Mouse (Mus musculus): ENCODE data around the gene Alkbh6. TPM values are rescaled to one million over a fixed set of nuclear protein-coding genes. Genes with fewer than 3 reads are reported as not detected.
A peak's percentile ranks its signal among the peaks of the same experiment; 100 is the strongest.

Alkbh6 gene
- total RNA-seq (2014; fragmentation: Nextera tagmentation) (12.7 and 35.5 TPM in 2 replicates), total RNA-seq (2017) (26.5 and 28.8 TPM in 2 replicates)

DNA sequence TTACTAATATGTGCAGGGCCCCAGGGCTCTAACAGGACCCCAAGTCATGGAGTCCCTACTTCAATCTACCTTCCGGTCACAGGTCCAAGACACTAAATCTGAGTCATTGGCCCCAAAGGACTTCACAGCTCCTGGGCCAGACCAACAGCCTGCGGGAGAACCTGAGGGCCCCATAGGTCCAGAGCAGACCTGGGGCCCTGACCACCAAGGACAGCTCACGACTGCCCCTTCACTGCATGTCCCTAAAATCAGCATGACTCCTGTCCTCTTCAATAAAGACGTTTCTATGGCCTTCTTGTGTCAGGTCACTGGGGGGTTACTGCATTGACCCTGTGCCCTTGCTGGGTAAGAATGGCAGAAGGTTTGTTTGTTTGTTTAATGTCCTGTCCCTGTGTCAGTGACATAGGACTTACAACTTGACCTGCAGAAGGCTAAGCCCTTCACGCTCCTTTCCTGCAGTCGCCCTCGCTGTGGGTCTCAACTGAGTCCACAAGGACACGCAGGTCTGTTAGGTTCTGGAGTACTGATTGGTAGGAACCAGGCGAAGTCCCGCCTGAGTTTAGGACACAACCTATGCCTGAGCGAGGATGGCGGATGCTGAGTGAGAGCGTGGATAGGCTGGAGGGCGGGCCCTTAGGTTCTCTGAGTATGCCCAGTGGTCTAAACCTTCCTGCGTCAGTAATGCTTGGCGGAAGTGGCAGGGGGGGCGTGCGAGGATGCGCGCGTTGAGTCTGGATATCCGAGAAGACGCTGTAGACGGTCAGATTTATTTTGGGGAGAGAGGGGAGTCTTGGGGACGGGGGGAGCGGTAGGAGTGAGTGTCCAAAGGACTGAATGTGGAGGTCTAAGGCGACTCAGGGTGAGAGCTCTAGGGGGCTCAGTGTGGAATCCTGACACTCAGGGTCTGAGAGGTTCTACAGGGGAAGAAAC lies at the start of gene Alkbh6:
Gene Alkbh6 (plus strand): TSS at position 642 of the 930 bp plus-strand sequence.
- peak; percentile 99 for ATAC-seq (replicated peaks; ENCODE audit: low FRiP score, low TSS enrichment, poor library complexity, severe bottlenecking)

DNA sequence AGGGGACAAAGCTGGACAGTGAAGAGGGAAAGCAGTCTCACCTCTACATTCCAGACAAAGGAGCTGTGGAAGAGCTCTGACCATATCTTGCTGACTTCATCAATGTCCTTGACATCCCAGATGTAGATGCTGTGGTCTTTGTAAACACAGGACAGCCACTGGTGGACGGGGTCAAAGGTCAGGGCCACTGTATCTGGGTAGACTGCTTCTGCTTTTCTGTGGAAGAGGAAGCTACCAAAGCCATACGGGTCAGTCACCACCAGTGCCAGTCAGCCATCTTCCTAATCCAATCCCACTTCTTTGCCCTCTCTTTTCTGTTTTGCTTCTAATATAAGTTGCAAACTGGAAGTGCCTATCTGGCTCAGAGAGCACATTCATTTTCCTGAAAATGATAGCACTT lies 43.5 kb upstream of the Alkbh6 start:
- ATAC-seq (replicated peaks; ENCODE audit: low FRiP score, low TSS enrichment, poor library complexity, severe bottlenecking) = no peak

DNA sequence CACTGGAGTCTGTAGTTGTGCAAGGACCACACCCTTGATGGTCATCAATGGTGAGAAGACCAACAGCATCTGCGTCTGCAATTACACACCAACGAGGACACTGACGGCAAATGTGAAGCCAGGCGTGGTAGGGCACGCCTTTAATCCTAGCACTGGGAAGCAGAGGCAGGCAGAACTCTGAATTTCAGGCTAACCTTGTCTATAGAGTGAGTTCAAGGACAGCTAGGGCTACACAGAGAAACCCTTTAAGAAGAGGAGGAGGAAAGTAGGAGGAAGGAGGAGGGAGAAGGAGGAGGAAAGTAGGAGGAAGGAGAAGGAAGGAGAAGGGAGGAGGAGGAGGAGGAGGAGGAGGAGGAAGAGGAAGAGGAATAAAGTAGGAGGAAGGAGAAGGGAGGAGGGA lies 43.0 kb upstream of the Alkbh6 start:
- ATAC-seq (replicated peaks; ENCODE audit: low FRiP score, low TSS enrichment, poor library complexity, severe bottlenecking) = no peak

DNA sequence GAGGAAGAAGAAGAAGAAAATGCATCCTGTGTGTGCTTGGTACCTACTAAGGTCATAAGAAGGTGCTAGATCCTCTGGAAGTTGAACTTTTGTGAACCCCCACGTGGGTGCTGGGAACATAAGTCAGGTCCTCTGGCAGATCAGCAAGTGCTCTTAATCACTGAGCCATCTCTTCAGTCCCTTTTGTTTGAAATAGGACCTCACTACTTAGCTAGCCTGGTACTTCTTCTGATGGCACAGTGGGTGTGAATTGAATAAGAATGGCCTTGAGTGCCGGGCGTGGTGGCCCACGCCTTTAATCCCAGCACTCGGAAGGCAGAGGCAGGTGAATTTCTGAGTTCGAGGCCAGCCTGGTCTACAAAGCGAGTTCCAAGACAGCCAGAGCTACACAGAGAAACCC lies 42.6 kb upstream of the Alkbh6 start:
- no peak for ATAC-seq (replicated peaks; ENCODE audit: low FRiP score, low TSS enrichment, poor library complexity, severe bottlenecking)

DNA sequence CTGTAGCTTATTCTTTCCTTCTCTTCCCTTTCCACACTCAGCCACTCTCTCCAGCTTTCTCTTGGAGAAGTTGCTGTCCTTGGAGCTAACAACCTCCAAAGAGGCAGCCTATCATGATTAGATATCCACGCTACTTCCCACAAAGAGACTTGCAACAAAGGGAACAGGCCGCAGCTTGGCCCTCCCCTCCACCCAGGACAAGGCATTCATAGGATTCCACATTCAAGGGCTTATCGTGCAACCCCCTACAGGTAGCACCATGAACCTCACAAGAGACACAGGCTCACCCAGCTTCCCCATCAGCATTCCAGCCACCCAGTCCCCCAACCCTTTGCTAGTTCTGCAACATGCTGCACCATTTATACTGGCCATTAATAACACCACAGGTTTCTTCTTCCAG lies 41.7 kb upstream of the Alkbh6 start:
- ATAC-seq (replicated peaks; ENCODE audit: low FRiP score, low TSS enrichment, poor library complexity, severe bottlenecking) = no peak

DNA sequence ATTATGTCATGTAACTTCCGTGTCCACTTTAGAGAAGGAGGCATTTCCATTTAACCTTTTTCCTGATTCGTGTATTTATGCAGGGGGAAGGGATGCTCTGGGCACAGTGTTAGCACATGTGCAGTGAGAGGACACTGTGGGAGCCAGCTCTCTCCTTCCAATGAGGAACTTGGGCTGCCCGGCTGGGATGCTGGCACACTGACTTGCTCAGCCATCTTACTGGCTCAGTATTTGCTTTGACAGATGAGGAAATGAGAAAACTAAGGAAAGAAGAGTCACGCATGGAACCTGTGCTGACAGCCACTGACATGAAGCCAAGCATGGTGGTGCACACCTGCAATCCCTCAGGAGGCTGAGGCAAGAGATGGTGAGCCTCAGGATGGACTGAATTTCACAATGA lies 38.9 kb upstream of the Alkbh6 start:
- no peak for ATAC-seq (replicated peaks; ENCODE audit: low FRiP score, low TSS enrichment, poor library complexity, severe bottlenecking)

DNA sequence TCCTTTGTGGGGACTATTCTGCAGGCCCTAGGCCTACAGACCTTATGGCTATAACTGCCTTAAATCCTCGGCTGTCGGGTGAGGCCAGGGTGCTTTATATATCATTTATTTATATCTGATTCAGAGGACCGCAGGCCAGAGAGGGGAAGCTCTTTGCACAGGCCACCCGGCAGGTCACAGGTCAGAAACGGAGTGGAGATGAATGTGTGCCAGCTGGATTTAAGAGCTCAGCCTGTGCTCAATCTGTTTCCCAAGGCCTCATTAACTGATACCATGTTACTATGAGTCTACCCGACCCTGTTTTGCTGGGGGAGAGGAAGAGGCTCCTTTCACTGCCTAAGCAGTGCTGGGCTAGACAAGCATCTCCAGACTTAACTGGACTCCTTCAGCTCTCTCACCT lies 34.1 kb upstream of the Alkbh6 start:
- ATAC-seq (replicated peaks; ENCODE audit: low FRiP score, low TSS enrichment, poor library complexity, severe bottlenecking) = no peak

DNA sequence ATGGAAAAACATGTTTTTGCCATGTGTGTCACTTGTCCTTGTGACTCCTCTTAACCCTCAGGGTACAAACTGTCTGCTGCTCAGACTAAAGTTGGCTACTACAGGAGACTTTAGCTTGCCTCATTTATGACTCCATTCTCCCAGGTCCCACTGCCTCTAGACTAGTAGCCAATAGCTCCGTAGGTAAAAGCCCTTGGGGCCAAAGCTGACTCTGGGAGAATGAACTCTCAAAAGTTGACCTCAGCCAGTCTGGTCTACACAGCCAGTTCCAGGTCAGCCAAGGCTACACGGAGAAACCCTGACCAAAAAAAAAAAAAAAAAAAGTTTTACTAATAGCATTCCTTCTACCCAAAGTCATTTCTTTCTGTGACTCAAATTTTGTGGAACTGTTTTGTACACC lies 29.6 kb upstream of the Alkbh6 start:
- no peak for ATAC-seq (replicated peaks; ENCODE audit: low FRiP score, low TSS enrichment, poor library complexity, severe bottlenecking)

DNA sequence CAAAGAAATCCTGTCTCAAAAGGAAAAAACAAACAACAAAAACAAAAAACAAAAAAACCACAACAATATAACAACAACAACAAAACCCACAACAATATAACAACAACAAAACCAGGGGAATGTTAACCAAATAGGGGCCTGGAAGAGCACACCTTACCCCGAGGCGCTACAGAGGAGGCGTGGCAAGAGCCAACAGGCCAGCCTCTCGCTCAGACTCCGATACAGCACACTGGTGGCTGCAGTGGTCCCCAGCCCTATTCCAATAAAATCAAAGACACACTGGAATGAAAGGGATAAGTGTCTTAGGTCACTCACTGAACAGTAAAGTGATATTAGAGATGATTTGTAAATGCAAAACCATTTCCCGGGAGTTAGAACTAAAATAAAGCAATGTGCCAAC lies 29.0 kb upstream of the Alkbh6 start:
- ATAC-seq (replicated peaks; ENCODE audit: low FRiP score, low TSS enrichment, poor library complexity, severe bottlenecking) = peak; percentile 56

DNA sequence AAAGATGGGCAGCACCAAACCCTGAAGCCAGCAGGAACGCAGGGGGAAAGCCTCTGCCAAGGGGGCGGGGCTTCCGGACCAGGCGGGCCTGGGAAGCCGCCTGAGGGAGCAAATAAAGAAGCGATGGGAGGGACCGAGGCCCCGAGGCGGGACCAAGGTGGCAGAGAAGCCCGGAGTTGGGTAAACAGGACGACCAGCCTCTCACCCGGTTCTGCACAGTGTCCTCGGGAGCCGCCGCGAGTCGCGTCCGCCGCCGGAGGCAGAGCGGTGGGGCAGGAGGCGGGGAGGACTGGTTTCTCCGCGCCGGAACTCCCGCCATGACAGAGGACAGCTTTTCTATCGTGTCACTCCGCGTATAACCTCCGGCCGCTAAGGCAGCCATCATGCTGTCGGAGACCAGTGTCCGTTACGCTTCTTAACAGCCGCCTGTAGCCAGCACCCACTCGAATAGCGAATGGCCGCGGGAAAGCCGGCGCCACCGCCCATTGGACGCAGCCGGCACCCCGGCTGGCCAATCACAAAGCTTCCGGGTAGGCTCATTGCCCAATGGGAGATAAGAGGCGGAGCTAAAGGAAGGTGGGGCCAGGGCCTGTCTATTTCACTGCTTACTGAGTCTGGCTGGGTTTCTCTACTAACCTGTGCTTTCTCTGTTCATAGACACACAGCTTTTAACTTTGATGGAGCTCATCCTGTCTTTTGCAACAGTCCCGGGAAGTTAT lies 28.4 kb upstream of the Alkbh6 start, which contains the start of the genes Thap8 and Wdr62:
Gene Thap8 (plus strand): TSS at position 144 of the 719 bp plus-strand sequence.
Gene Wdr62 (minus strand): TSS at position 469 of the 719 bp plus-strand sequence.
- peak; percentile 93 for ATAC-seq (replicated peaks; ENCODE audit: low FRiP score, low TSS enrichment, poor library complexity, severe bottlenecking)

DNA sequence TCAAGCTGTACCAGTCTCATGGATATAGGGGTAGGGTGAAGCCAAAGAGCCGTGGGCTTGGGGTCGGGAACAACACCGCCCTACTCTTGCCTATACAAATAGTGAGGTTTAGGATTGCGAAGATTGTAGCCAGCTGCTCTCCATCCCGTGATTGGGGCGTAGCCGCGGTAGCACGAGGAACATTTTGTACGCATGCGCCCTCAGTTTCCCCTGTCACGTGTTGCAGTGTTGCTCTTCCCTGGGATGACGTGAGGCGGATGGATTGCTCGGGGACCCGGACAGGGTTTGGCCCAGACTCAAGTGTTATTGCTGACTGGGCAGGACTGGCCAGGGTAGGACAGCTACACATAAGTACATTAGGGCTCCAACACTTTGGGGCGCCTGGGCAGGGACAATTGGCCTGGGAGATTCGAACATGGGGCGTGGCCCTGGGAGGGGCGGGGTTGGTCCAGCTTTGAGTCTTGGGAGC lies 27.8 kb upstream of the Alkbh6 start:
- ATAC-seq (replicated peaks; ENCODE audit: low FRiP score, low TSS enrichment, poor library complexity, severe bottlenecking) = peak; percentile 53

DNA sequence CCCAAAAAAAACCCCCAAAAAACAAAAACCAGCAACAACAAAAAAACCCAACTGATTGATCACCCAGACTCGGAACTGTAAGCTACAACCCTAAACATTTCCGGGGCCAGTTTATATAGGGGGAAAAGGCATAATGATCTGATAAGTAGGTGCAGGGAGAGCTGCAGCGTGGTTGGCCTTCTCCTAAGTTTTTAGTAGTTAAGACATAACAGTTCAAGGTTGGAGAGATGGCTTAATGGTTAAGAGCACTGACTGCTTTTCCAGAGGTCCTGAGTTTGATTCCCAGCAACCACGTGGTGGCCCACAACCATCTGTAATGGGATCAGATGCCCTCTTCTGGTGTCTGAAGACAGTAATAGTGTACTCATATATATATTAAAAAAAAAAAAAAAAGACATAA lies 27.0 kb upstream of the Alkbh6 start:
- ATAC-seq (replicated peaks; ENCODE audit: low FRiP score, low TSS enrichment, poor library complexity, severe bottlenecking) = no peak

DNA sequence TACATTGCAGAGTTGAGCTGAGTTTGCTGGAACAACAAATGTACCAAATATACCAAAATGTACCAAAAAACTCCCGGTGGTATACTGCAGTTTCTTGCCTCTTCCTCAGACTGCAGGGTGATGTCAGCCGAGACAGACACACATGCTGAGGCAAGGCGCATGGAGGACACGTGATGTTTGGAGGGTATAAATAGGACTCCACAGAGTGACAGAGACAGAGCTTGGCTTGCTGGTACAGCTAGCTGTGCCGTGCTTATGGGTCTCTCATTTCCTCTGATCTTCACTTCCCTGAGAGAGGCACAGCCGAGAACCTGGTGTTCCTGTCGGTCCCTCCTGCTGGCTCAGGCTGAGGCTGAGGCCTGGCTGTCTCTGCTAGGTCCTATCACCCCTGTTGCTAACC lies 25.8 kb upstream of the Alkbh6 start:
- ATAC-seq (replicated peaks; ENCODE audit: low FRiP score, low TSS enrichment, poor library complexity, severe bottlenecking) = no peak

DNA sequence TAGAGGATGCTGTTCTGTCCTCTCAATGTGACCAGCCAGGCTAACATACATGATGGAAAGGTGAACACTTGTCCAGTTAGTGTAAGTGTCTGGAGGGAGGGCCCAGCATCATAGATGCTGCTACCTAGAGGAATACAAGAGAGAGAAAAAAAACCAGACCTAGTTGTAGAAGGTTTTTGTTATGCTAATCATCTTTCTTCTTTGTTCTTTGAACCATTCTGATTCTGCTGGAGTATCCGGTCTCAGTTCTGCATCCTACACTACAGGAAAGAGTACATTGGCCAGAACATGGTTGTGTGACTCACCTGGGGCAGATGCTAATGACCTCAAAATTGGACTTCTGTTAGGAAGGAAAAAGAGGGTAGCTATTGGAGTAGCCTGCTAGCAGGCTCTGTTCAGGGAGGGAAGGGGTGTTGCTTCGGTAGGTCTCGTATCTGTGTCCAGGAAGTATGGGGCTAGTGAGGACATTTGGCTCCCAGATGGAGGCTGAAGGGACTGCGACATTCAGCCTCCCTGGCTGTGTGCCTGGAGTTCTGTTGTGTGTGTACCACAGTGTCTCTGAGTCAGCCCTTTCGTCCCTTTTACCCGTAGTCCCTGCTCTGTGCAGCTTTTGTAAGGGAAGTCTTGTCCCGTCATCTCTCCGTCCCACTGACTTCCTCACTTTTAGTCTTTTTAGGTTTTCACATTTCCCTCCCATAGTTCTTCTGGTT lies 21.7 kb upstream of the Alkbh6 start:
- ATAC-seq (replicated peaks; ENCODE audit: low FRiP score, low TSS enrichment, poor library complexity, severe bottlenecking) = no peak

DNA sequence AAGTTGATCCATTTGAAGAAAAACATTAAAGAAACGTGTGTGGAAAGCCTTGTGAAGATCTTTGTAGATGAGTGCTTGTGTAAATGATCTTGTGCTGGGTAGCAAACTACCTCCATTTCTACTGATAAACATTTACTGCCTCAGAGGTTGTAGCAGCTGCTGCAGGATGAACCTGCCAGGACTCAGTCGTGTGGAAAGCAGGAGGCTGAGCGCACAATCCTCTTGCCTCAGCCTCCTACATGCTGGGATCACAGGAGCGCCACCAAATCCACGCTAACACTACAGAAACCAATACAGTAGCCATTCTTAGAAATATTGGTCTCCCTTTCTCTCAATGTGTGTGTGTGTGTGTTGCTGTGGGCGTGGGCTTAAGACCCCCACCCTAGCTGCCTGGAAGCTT lies 20.5 kb upstream of the Alkbh6 start:
- no peak for ATAC-seq (replicated peaks; ENCODE audit: low FRiP score, low TSS enrichment, poor library complexity, severe bottlenecking)

DNA sequence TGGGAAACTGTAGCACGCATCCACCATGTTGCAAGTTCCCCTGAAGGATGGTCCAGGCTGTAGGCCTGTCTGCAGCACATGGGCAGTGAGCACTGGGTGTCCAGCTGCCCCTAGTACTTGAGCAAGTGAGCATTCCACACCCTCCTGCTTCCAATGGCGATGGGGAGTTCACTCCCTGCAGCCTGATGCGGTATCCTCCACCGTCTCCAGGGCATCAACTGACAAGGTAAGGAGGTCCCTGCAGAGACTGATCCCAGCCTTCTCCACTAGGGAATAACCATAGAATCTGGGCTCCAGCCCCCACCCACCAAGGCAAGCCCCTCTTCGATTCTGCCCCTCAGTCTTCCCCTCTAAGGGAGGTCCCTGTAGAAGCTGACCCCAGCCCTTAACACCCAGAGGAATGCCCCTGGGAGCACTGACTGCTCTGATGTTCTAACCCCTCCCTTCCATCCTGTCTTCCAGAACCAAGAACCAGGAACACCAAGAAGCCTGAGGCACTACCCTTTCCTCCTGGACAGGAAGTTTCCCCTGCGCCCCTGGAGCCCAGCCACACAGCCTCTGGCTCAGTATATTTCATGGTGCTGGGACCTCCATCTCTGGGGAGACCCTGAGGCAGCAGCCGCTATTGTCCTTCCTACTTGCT lies 19.3 kb upstream of the Alkbh6 start:
- ATAC-seq (replicated peaks; ENCODE audit: low FRiP score, low TSS enrichment, poor library complexity, severe bottlenecking) = no peak

DNA sequence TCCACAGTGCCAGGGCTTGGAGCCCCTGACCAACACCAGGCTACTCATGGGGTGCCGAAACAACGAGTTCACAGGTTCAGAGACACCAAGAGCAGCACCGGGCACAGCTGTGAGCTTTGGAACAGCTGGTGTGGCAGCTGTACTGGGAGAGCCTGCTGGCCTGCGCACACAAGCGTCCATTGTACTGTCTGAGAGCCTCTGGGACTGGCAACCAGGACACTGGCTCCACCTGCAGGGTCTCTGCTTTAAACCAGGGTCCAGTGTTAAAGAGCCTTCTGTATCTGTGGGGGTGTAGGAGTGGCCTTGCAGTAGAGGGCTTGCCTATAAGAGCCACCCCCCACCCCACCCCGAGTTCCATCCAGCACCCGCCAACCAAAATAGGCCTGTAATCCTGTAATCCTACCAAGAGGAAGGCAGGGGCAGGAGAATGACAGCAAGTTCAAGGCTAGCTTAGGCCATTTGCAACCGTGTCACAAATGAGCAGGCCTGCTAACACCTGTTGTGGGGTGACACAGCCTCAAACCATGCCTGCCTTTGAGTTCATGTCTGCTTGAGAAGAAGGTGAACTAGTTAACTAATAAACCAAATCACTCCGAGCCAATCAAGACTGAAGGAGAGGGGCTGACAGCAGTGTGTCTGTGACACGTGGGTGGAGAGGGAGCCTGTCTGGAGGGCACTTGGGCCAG lies 18.7 kb upstream of the Alkbh6 start:
- ATAC-seq (replicated peaks; ENCODE audit: low FRiP score, low TSS enrichment, poor library complexity, severe bottlenecking) = no peak

DNA sequence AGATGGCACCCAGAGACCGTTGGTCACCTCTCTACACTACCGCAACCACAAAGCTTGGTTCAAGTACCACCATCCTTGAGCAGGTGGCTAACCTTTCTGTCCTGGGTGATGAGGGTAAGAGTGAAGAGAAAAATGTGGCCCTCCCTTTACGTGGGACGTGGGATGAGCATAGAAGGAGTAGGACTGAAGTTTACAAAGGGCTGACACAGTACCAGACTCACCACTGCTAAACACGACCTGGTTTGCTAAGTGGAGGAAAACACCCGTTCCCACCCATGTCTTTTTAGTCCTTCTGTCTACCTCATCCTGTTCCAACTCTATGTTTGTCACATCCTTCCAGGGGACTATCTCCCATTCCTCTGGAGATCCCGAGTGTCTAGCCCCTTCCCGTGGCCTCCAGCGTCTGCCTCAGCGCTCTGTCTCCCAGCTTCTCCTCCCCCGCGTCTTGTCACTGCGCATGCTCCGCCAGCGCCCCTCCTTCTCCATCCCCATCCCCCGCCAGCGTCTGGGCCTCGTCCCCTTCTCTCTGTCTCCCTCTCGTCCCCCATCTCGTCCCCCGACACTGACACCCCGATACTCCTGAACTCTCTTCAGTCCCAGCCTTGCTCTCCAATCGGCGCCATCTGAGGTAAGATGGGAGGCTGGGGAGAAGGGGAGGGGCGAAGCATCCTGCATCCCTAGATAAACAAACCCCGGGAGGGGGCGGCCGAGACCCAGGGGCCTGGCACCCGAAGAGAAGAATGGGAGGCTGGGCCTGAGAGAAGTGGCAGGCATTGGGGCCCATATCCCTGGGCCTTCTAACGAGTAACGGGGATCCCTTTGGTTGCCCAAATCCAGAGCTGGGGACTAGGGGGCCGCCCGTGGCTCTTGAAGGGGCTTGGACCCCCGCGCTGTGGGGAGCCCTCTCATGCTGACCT lies 17.0 kb upstream of the Alkbh6 start, which contains the start of gene Clip3:
Gene Clip3 (plus strand): TSS at position 514 of the 917 bp plus-strand sequence.
- ATAC-seq (replicated peaks; ENCODE audit: low FRiP score, low TSS enrichment, poor library complexity, severe bottlenecking) = no peak; the same call in 1 of the 2 replicates

Measured in megakaryocyte-erythroid progenitor cell, adult 5-6 weeks (primary cell).